Mouse (Mus musculus): ENCODE data around the gene Arid3b.
A peak's percentile ranks its signal among the peaks of the same experiment; 100 is the strongest.

Gene Arid3b

DNA sequence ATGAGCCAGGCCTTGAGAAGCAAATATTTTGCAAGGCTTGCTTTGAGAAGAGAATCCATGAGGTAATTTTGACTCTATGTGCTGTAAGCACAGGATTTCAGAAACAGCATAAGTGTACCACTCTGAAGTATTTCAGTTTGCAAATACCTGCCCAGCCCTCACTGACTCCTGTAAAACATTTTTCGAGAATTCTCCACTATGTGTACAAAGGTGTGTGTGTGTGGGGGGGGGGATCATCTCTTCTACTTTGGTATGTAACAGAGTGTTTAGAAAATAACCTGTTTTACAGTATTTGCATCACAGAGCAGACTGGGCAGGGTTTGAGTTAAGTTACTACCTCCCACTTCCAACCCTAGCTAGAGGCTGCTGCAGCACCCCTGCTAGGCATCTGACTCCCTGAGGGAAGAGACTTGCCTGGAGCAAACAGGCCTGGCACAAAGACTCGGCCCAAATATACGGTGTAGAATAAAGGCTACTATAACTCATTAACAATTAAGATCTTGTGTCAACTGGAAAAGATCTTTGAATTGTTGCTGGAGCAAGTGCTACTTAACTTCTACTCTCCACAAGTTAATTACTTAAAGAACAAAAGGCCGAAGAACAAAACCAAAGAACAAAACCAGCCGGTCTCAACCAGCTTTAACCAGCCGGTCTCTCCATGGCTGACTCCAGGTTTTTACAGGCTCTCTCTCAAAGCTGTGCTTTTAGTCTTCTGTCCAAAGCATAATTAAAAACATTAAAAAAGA lies 6.6 kb downstream of the Arid3b start:
- peak; percentile 38 for DNase-seq (ENCODE audit: low spot score)

DNA sequence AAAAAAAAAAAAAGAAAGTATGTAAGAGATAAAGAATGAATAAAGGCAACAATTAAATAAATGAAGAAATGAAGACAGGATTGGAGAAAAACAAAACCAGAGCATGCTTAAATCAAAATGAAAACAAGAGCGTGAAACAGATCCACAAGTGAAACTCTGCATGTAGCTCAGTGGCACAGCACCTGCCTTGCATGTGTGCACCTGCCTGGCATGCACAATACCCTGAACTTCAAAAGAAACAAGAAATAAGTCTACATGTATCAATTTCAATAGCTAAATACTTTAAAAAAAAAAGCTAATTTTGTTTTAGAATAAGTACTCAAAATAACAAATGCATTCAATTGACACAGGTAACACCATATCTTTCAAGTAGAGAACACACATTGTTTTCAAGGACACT lies 13.2 kb downstream of the Arid3b start:
- DNase-seq (ENCODE audit: low spot score): no peak

DNA sequence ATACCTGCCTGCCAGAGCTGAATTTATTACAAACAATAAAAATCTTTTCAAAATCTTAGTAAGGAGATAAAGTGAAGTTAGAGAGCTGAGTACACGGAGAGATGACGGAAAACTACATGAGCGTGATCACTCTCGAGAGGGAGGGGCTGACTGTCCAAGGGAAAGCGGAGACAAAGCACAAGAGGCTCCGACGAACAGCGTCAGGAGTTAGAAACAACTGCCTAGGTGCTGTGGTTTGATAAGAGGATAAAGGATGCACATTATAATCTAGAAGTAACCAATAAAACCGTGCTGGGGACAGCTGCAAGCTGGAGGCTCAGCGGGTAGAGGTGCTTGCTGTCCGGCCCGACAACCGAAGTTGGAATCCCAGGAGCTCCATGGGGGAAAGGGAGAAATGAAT lies 13.8 kb downstream of the Arid3b start:
- DNase-seq (ENCODE audit: low spot score): no peak

DNA sequence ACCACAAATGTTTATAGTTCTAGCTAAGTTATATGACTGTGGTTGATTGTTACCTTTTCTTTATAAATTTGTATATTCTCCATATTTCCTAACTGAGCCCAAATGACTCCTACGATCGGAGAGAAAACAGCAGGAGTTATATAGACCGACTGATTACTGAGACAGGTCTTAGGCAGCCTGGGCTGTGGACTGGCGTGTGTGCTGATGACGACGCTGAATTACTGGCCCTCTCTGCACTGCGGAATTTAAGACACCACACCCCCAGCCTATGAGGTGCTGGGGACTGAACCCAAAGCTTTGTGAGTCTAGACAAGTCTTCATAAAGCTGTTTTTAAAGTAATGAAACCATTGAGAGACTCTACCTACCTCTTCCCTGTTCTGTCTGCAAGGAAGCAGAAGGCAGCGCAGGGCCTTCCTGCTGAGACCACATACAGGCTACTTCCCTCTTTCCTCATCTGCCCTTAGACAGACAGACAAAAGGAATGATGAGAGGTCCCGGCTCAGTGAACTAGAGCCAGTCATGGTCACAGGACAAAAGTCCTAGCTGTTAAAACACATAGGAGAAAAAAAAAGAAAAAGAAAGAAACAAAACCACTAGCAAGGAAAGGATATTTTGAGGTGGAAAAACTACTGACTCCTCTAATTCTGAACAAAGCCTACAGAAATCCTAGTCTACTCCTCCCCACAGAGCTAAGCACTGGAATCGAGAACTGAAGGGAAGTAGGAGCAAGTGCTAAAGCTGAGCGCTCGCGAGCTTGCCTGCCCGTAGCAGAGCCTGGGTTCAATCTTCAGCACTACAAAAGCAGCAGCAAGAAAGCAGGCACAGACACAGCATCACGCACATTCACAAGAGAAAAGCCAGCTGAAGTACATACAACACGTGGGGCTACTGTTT lies 16.2 kb downstream of the Arid3b start:
- no peak for DNase-seq (ENCODE audit: low spot score)

DNA sequence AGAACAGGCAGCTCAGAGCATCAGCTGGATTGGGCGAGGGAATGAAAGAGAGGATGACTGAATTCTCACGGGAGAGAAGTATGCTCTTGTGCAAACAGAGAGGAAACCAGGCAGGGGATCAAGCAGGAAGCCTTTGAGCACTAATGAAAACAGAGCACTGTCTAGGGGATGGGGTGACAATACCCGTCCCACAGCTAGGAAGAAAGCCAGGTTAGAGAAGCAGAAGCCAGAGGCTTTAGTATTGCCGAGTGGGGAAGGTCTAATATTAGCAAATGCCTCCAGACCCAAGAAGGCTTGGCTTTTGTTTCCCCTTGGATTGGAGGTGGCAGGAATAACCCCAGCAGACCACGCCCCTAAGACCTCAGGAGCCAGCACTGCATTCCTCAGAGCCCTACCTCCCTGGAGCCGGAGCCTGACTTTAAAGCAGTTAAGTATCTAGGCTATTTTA lies 19.3 kb downstream of the Arid3b start:
- DNase-seq (ENCODE audit: low spot score): no peak

DNA sequence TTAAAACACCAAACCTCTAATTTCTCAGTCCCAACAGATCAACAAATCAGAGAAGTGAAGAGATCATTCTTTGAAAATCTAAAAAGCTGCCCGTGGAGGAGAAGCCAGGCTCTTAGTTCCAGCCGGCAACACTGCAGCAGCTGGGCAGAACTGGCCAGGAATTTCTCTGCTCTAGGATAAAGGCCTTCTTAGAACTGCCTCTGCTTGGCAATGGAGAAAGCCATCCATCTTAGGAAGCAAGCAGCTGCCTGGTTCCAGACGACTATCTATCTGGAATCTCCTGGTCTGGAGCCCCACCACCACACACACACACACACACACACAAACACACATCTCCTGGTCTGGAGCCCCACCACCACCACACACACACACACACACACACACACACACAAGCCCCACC lies 21.7 kb downstream of the Arid3b start:
- DNase-seq (ENCODE audit: low spot score): no peak

DNA sequence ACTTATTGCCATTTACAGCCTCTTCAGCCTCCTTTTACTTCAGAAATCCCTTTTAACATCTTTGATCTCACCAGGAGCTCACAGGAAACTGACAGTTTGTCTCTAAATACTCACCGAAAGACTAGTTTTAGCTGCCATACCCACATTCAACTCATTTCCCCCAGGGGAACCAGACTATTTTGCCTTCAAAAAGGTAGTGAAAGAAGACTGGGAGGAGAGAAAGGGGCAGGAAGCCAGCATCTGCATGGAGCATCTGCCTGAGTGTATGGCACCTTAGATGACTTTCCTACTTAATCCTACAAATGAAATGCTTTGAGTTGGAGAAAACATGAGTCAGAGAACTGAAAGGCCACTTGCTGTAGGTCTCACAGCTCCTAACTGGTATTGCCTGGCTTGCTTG lies 22.6 kb downstream of the Arid3b start:
- no peak for DNase-seq (ENCODE audit: low spot score)

DNA sequence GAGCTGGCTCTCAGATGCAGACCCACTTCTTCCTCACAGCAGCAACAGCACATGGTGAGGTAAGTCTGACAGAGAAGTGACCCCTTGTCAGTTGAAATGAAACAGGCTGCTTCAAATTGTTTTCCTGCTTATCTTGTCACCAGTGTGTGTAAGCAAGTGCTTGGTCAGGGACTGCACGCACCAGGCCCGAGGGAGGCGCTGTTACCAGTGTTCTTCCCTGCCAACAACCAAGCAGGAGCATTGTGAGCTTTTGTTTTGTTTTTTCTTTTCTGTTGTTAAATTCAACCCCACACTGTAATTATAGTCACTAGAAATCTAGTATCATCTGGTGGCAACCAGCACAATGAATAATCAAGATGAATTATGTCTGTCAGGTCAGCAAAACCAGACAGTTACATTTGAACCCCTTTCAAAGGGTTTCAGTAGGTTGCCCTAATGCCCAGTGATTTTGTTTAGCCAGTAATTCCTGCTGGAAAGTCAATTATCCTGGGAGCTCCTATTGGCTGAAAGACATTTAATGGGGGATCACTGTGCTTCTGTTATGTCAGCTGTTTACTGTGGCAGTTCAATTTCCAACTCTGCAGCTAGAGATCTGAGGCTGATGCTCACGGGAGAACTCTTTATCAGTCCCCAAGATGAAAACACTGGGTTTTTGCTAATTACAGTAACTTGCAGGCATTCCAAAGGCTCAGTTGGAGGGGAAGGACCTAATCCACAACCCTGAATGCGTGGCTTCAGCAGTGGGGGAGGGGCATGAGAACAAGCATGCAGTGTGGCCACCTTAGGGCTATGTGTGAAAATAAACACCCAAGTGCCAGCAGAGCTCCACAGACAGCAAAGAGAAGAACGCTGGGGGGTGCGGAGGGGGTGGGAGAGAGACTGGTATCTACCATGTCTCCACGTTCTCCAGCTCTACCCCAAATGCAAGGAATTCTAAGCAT lies 24.5 kb downstream of the Arid3b start:
- no peak for DNase-seq (ENCODE audit: low spot score)

DNA sequence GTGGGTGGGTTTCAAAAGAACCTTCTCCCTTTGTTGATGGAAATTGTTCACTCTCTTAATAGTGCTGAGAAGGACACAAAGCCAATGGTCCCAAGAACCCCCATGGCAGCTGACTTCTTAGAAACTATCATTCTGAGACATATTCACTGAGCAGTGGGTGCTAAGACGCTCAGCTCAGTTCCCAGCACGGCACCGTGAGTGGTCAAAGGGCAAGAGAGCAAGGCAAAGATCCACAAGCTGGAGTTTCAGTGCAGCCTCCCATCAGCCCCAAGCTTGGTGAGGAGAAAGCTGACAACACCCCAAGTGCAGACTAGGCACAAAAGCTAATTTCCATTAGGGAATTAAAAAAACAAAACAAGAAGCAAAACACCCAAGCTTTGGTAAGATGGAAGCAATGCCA lies 25.9 kb downstream of the Arid3b start:
- no peak for DNase-seq (ENCODE audit: low spot score)

DNA sequence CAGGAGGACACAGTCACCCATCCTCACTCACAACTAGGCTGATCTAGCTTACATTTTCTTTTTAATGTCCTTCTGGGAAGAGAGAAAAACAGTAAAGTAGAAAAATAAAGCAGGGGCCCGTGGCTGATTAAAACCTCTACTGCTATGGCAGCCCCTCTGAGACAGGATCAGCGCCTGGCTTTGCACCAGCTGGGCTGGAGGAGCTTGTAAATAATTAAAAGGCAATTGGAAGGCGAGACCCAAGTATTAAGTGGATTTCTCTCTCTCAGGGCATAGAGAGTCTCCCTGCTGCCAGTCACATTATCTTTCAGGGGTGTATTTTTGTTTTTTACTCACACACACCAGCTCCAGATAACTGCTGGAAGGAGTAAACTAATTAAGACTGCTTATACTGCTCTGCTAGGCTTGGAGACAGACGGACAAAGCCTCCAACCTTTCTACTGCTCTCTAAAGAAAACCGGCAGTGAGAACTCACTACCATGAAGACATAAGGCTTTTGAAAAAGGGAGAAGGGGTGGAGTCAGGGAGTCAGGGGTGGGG lies 27.8 kb downstream of the Arid3b start:
- peak; percentile 59 for DNase-seq (ENCODE audit: low spot score)

DNA sequence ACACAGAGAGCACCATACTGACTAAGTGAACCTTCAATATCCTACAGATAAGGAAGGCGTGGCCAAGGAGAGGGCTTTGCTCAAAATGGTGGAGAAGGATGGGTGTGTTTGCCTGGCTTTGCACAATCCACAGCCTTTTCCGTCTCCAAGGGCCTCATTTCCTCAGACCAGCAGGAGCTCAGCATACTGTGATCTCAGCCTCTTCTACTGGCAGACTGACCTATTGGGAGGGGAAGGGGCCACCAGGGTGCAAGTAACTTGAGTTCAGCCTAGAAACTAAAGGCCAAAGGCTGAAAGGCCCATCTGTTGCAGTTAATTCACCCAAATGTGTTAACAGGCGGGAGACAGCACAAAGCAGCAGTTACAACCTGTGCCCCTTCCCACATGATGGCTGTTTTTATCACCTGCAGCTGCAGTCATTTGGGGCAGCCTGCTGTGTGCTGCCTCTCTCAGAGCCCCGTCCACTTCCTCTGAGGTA lies 29.4 kb downstream of the Arid3b start:
- DNase-seq (ENCODE audit: low spot score): no peak

DNA sequence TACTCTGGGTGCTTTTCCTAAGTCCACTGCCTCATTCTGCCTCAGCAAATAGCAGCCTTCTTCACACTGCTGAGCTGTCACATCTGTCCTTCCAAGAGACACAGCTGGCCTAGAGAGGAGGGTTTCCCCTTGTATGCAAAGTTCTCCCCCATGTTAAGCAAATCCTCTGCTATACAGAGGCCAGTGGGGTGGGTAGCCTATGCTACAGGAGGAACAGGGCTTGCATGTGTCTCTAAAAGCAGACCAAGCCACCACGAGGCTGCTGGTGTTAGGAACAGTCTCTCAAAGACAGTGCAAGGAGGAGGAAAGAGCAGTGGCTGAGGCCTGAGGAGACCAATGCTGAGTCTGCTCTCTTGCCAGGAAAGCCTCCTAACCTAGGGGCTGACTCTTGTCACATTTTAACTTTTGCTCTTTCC lies 30.5 kb downstream of the Arid3b start:
- DNase-seq (ENCODE audit: low spot score): no peak

DNA sequence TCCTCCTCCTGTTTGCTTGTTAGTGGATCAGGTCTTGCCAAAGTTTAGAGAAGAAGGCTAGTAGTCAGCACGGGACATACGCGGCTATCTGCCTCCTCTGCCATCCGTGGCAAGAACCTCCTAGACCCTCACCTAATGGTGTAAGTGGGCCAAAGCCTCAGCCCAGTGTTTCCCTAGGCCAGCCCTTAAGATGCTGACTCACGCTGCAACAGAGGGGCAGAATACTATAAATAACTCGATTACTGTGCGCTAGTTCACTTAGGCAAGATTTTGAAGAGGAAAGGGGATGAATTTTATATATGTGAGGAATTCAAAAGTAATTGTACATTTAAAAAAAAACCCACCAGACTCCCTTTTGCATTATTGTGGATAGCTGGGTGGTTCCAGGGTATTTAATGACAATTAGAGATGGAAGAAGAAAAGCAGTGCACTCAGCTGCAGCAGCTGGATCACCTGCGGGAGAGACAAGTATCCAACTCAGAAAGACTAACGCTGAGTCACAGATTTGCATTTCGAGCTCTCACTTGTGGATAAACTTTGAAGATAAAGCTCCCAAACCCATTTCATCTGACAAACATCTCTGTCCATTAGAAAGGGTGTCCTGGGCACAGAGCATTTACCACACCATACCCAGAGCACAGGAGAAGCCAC lies 31.4 kb downstream of the Arid3b start:
- no peak for DNase-seq (ENCODE audit: low spot score)

DNA sequence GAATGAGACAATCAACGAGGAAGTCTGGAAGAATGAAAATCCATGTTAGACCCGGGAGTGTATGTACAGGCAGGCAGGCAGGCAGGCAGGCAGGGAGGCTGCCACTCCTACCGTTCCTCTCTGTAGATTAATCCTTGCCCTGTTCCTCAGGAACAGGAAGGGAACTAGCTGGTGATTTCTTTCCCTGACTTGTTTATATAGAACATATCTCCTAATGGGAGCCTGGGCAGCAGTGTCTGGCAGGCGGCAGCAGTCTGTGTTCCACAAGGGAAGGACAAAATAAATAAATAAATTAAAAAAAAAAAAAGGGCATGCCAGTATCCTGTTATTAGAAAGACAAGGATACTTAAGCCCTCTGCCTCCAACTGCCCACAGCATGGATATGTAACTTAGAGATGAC lies 32.8 kb downstream of the Arid3b start:
- no peak for DNase-seq (ENCODE audit: low spot score)

DNA sequence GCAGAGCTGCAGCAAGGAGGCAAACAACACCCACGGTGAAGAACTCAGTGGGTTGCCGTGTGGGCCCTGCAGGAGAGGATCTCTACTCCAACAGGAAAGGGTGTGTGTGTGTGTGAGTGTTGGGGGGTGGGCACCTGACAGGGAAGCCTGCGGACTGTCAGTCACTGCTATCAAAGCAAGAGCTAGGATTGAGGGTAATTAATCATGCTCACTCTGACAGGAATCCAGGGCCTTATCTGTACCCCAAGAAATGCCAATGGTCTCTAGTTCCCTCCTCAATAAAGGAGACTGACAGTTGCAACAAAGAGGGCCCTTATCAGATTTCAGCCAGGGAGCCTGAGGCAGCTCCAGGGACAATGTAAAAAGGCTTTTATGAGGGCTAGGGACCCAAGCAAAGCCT lies 33.5 kb downstream of the Arid3b start:
- DNase-seq (ENCODE audit: low spot score): no peak

DNA sequence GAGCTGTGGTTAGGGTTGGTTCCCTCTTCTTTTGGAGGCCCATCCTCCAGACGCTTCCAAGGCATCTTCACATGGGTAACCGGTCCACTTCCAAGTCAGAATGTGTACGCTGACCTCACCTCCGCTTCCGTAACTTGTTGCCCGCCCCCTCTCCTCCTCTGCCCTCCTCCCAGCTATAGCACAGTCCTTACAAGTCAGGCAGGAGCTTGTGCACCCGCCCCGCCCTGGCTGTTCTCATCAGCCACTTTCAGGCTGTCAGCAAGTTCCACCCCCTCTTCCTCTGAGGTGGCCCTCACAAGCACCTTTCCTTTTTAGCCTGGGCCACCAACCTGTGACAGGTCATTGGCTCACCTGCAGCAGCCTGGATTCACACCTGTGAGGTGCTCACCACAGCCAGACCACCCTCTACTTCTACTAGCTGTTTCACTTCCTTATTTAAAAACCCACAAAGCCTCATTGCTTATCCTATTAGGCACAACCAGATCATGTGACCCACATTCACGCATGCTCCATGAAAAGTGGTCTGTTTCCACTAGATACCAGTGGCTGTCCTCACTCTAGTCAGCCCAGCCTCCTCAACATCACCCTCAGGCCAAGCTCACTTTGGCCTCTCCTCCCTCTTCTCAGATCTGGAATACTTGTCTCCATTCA lies 36.1 kb downstream of the Arid3b start:
- no peak for DNase-seq (ENCODE audit: low spot score)

DNA sequence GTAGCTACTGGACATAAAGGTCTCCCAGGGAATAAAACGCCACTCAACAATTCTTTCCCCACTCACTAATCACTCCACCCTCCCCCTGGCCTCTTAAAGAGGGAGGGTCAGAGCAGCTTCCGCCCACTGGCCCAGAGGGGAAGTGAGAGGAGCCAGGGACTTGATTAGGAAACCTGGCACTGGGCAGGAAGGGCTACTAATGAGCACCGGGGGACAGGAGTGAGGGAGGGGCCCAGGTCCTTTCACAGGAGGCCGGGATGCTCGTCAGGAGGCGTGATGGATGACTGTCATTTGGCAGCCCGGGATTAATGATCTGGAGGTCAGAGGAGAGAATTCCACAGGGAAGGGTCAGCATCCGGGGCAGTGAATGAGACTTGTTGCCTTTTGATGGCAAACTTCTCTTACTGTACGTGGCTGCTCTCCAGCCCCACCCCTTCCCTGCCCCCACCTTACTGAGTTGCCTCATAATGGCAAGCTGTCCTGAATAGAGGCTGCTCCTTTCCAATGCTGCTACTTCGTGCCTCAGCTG lies 37.8 kb downstream of the Arid3b start:
- DNase-seq (ENCODE audit: low spot score): peak; percentile 51

DNA sequence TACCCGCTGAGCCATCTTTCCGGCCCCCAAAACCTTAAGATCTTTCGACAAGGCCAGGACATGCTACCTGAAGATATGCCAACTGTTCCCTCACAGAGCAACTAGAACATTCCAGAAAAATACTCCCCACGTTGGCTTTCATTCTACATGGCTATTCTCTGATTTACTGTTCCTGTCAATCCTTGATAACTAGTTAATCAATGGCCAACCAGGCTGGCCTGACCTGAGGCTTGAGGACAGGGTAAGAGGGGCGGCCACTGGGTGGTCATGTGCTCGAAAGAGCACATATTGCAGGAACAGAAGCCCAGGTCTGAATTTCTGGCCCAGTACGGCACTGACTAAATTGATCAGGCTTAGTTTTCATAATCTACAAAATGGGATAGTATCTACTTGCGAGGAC lies 39.1 kb downstream of the Arid3b start:
- no peak for DNase-seq (ENCODE audit: low spot score)

DNA sequence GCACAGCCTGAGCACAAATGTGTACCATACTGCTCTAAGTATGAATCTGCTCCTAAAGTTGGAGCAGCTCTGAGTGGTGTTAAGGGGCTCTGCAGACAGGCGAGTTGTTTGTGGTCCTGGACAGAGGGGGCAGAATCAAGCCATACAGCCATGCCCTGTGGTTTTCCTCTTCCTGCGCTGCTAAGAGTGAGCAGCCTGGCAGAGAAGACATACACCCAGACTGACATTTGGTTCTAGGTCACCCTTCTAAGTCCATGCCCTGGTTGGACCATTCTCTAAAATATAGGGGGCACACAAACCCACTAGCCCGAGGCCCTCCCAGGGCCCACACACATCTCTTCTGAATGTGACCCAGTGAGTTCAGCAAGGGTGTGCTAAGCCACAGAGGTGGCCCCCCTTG lies 46.9 kb downstream of the Arid3b start:
- DNase-seq (ENCODE audit: low spot score): no peak

DNA sequence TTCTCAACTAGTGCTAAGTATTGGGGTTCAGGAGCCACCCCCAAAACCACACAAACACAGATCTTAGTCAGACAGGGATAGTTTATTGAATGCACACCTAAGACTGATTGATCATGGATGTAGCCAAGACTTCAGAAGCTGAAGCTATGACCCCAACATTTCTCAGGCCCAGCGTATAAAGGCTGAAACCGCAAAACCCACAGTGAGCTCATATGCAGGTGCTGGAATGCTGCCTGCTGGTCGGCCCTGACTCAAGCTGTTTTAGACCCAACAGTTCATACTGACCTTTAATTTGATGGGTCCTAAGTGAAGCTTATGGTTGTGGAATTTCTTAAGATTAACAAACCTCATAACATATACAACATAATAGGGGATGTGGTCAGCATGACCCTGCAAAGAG lies 53.9 kb downstream of the Arid3b start:
- no peak for DNase-seq (ENCODE audit: low spot score)

DNA sequence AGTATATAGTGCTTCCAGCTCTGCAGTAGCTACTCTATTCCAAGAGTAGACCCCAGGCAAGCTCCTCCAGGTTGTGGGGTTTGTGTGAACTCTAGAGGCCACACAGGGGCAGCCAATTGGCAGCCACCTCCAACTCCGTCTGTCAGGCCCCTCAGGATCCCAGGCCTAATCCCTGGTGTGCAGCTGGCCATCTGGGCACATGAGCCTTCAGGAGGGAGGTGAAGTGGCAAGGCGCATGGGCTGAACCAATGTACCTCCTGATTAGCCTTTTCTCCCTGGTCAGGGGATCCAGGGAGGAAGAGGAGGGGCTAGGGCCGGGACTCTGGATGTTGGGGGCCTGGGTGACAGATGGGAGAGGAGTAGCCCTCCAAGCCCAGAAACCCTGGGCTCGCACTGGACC lies 60.9 kb downstream of the Arid3b start:
- DNase-seq (ENCODE audit: low spot score): peak; percentile 37
